Mouse (Mus musculus): ENCODE data around the gene Polr2c.
"Not testable (repeated sequence)": the region's sequence is repeated elsewhere in the genome, so short reads cannot be mapped to it uniquely, and the experiment has no call there.

The Polr2c gene

DNA sequence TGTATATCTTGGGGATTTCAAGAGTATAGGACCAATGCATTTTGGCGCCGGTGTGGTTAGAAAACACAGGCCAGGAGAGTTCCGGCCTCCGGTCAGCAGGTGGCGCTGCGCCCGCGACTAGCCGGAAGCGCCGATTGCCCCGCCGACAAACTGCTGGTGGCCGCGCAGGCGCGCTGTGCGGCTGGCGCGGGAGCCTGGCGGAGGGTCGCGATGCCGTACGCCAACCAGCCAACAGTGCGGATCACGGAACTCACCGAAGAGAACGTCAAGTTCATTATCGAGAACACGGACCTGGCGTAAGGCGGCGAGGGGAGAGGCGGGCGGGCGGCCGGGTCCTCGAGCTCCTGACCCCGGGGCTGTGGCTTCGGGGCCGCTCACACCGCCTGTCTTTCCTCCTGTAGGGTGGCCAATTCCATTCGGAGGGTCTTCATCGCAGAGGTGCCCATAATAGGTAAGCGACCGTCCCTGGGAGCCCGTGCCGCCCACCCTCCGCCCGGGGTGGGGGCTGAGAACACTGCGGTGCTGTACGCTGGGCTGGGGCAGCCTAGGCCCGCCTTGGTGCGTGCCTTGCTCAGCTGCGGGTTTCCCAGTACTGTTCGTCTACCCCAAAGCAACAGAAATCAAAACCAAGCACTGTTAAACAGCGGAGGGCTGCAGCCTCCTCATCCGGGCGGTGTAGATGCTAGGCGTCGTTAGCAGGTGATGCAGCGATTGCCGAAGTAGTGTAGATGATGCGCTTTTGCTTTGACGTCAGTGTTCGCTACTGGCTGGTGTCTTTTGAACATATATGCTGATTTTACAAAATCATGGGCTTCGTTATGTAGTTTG, at the start of gene Polr2c:
Gene Polr2c (plus strand): TSS at position 105 of the 828 bp plus-strand sequence.
- DNase-seq (ENCODE audit: extremely low spot score, low read depth, low spot score) = no peak

DNA sequence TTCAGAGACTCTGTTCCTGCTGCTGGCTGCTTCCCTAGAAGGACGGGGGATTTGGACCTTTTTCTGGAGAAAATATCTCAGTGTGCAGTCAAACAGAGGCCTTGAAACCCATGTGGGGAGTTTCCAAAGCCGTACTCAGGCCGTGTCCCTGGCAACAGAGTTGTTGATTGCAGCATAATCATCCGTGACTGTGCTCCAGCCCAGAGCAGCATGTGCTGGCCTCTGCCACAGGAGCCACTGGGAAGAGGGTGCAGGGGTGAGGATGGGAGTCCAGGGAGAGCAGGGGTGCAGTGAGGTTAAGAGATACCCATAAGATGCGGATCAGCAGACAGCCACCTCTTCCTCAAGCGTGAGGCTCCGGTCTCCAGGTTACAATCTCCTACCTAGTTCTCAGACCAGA, 49.7 kb upstream of the Polr2c start:
- no peak for DNase-seq (ENCODE audit: extremely low spot score, low read depth, low spot score)

DNA sequence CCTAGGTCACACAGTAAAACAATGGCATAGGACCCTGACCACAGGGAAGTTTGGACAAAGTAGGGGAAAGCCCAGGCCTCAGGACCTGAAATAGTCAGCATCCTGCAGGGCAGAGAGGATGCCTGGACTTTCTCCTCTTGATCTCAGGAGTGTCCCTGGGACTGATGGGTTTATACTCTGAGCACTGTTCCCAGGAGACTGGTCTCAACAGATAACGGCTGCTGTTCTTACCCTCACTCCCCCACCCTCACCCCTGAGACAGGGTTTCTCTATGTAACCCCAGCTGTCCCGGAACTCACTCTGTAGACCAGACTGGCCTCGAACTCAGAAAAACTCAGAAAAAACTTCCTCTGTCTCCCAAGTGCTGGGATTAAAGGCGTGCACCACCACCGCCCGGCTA, 48.9 kb upstream of the Polr2c start:
- DNase-seq (ENCODE audit: extremely low spot score, low read depth, low spot score) = no peak

DNA sequence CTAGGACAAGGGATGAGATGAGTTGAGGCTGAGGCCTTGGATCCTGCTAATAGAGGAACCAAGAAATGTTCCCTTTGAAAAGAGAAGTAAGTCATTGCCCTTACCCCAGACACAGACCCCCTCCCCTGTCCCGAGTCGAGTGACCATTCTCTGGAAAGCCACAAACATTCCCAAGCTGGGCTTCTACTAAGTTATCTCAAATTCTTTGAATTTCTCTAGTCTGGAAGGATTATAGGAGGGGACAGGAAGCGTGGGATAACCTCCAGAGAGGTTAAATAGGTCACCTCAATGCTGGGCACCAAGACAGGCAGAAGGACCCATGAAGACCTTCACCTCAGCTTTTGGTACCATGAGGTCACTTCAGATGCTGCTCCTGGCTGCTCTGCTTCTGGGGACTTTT, 47.1 kb upstream of the Polr2c start, which contains the start of gene Ccl17:
Gene Ccl17 (plus strand): TSS at position 301 of the 400 bp plus-strand sequence.
- DNase-seq (ENCODE audit: extremely low spot score, low read depth, low spot score) = no peak

DNA sequence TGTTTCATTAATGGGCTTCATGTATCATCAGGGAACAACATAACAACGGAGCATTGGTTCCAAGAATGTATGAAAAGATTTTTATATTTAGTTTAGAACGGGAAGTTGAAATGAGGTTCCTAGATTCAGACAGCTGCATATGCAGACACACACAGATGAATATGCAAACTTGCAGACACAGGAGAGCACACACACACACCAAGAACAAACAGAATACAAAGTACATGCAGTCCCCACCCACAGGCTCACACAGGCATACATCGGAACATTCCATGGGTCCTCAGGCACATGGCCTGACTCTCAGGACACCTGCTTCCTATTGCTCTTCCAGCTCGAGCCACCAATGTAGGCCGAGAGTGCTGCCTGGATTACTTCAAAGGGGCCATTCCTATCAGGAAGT, 46.4 kb upstream of the Polr2c start:
- DNase-seq (ENCODE audit: extremely low spot score, low read depth, low spot score) = no peak

DNA sequence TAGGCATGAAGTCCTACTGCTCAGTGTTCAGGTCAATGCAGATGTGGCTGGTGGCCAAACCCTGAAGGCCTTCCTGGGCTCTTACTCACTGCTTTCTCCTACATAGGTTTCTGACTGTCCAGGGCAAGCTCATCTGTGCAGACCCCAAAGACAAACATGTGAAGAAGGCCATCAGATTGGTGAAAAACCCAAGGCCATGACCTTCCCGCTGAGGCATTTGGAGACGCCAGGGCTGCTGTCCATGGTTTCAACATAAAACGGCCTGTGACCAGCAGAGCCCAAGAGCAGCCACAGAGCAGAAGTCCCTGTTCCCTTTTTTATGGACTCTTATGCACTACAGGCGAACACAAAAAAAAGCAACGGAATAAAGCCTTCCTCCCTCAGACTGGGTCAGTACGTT, 45.6 kb upstream of the Polr2c start:
- DNase-seq (ENCODE audit: extremely low spot score, low read depth, low spot score) = no peak

DNA sequence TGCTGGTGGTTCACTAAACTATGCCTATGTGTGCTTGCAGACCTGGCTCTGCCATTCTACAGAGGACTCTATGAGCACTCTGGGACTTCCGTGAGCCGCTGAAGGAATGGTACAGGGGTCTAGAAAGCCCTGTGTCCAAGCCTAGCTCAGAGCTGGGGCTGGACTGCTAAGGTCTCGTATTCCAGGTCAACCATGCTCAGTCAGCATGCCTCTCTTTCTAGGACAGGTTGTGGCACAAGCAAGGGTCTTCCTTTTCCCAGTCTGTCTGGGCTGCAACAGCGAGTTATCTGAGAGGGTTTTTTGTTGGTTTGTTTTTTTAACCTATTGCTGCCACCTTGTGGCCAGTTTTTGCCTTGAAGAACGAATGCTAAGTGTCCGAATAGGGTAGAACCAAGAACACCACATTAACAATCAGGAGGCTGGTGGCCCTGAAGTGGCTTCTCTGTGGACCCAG, 44.6 kb upstream of the Polr2c start:
- DNase-seq (ENCODE audit: extremely low spot score, low read depth, low spot score) = peak; percentile 95

DNA sequence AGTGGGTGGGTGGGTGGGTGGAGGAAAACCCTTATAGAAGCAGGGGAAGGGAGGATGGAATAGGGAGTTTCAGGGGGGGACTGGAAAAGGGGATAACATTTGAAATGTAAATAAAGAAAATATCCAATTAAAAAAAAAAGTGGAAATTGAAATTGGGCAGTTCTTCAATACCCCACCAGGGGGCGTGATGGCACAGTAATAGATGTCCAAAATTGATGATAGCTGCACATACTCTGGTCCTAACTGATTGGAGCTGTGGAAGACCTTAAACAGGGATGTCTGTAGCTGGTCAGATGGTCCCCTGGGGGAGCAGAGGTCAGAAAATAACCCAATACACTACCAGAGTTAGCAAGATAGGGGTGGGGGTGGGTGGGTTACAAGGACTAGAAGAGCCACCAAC, 42.7 kb upstream of the Polr2c start:
- DNase-seq (ENCODE audit: extremely low spot score, low read depth, low spot score) = no peak

DNA sequence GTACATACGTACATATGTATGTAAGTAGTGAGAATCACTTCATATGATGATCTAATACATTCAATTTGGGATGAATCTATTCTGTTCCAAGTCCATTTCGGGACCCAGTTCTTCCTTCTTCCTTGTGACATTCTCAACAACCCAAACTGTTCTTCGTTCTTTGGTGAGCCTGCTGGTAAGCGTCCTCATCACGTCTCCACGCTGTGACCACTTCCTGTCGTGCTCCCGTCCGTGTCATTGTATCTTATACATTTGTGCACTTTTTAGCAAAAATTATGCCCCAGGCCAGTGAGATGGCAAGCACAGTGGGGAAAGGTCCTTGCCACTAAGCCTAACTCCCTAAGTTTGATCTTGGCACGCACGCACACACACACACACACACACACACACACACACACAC, 39.3 kb upstream of the Polr2c start:
- no peak for DNase-seq (ENCODE audit: extremely low spot score, low read depth, low spot score)

DNA sequence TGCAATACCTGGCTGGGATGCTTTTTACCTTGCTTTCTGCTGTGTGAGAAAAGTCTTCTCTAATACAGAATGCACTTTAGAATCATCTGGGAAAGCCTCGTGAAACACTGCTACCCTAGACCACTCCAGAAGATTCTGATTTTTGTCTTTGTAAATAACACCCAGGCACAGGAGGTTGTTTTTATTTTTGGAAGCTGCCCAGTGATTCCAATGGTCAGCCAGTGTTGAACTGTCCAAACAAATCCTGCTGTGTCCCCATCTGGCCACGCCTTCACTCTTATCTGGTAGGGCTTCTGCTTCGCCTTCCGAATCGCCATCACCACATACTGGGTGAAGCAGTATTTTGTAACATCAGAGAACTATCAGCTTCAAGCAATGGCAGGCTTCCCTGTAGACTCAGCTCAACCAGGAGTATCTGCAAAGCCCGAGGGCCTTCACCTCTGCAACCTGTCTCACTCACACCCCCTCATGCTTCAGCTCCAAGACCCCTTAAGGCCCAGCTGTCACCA, 37.5 kb upstream of the Polr2c start:
- DNase-seq (ENCODE audit: extremely low spot score, low read depth, low spot score) = no peak

DNA sequence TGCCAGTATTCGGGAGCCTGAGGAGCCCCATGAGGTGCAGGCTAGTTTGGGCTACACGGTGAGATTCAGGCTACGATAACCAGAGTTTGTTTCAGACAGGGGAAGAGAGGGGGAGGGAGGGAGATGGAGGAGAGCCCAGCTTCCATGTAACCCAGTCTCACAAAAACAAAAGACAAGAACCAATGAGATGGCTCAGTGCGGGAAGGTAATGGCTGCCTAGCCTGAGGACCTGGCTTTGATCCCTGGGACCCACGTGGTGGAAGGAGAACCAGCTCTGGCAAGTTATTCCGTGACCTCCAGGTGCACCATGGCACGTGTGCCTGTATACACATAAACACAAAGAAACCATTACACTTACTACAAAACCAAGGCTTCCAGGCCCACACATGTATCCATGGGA, 36.7 kb upstream of the Polr2c start:
- DNase-seq (ENCODE audit: extremely low spot score, low read depth, low spot score) = no peak

DNA sequence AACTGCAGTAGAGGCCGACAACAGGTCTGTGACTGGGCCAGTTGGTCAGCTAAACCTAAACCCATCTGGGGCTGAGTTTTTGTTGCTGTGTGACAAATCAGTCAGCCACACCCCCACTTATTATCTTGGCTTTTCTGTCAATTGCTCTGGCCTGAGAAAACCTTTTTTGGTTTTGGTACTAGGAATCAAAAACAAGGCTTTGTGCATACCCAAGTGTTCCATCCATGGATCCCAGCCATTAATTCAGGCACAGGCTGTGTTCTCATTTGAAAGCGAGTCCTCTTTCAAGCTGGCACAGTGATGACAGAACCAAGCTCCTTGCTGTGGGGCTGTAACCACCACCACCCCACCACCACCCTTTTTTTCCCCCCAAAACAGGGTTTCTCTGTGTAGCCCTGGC, 35.9 kb upstream of the Polr2c start:
- no peak for DNase-seq (ENCODE audit: extremely low spot score, low read depth, low spot score)

DNA sequence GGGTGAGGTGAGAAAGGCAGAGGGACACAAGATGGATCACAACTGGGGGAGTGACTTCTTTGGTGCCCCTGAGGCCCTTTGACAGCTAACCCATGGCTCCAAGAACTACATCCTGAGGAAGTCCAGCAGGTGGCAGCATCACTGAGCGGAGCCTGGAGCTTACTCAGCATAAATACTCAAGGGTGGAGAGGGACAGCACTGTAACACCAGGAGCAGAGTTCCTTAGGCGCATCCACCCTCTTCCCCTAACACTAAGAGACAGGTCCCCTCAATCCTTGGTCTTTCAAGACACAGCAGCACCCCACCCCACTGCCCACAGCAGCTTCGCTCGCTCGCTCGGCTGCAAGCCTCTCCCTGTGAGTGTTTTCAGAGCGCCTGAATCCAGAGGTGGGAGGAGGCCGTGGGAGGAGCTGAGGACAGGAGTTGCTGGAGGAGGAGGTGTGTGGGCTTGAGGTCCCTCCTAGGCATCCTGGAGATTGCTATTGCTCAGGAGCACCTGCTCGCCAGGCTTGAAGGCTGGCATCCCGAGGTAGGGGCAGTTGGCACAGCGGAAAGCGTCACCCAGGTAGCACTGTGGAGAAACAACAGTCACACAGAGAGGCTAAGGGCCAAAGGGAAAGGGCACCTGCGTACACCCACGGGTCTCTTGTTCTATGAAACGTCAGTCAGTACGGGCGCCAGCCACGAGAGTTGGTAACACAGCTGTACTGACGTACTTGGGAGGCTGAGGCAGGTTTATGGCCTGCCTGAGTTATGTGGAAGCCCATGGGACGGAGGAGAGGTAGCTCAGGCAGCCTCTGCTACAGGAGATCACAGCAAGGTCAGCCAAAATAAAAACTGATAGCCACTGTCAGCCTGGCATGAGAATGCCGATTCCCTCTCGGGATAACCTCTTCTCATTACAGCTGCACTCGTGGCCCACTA, 34.4 kb upstream of the Polr2c start:
- DNase-seq (ENCODE audit: extremely low spot score, low read depth, low spot score) = no peak

DNA sequence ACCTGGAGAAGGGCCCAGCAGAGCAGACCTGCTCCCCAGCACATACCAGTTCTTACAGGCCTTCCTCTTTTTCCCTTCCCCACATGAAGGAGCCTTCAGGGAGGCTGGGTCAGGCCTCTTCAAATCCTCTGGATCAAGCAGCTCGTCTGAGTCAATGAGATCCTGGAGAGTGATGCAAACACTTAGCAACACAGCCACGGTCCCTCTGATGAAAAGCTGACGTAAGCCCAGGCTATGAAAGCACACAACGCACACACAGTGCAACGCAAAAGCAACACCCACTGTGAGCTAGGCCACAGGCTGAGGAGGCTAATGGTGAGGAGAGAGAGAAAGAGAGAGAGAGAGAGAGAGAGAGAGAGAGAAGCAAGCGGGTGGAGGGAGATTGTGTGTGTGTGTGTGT, 32.1 kb upstream of the Polr2c start:
- no peak for DNase-seq (ENCODE audit: extremely low spot score, low read depth, low spot score)

DNA sequence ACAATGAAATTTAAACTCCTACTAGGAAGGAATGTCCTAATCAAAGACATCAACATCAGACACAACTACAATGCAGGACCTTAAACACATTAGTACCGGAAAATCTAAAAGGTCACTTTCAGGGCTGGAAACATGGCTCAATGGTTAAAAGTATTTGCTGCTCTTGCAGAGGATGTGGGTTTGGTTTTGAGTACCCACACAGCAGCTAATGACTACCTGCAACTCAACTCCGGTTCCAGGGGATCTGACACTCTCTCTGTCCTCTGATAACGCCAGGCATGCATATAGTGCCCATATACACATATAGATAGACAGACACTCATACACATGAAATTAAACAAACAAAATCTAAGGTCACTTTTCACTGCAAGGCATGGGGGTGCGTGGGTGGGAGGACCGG, 31.0 kb upstream of the Polr2c start:
- no peak for DNase-seq (ENCODE audit: extremely low spot score, low read depth, low spot score)

DNA sequence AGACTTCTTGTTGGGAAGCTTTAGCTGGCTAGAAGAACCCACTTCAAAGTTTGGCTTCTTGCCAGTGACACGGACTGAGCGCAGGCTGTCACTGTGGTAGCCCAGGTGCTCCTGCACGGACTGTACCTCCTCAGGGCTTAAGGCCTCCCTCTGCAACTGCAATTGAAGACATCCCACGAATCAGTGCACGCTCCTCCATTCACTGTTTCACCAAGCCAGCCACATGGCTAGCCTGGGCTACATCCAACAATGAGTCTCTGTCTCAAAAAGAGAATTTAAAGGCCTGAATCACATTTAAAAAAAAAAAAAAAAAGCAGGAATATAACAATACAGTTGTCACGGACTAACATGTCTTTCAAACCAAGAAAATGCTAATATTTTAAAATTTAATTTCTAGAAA, 29.0 kb upstream of the Polr2c start:
- no peak for DNase-seq (ENCODE audit: extremely low spot score, low read depth, low spot score)

DNA sequence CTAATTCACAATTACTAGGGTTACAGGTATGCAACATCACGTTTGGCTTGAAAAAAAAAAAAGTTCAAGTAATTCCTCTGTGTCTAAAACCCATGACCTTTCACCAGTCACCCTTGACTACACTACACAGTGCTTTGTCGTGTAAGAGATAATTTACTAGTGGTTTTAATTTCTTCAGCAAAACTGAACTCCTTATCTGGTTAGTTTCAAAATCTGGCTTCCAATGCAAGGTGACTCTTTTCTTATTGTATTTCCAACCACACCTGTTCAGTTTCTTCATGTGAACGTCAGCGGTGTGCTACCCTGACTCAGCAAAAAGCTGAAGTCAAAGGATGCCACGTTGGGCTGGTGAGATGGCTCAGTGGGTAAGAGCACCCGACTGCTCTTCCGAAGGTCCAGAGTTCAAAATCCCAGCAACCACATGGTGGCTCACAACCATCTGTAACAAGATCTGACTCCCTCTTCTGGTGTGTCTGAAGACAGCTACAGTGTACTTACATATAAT, 23.3 kb upstream of the Polr2c start:
- DNase-seq (ENCODE audit: extremely low spot score, low read depth, low spot score) = not testable (repeated sequence)

DNA sequence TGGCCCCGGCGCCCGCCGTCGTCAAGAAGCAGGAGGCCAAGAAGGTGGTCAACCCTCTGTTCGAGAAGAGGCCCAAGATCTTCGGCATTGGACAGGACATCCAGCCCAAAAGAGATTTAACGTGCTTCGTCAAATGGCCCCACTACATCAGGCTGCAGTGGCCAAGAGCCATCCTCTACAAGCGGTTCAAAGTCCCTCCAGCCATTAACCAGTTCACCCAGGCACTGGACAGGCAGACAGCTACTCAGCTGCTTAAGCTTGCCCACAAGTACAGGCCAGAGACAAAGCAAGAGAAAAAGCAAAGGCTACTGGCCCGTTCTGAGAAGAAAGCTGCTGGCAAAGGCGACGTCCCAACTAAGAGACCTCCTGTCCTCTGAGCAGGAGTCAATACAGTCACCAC, 21.5 kb upstream of the Polr2c start:
- DNase-seq (ENCODE audit: extremely low spot score, low read depth, low spot score) = not testable (repeated sequence)

DNA sequence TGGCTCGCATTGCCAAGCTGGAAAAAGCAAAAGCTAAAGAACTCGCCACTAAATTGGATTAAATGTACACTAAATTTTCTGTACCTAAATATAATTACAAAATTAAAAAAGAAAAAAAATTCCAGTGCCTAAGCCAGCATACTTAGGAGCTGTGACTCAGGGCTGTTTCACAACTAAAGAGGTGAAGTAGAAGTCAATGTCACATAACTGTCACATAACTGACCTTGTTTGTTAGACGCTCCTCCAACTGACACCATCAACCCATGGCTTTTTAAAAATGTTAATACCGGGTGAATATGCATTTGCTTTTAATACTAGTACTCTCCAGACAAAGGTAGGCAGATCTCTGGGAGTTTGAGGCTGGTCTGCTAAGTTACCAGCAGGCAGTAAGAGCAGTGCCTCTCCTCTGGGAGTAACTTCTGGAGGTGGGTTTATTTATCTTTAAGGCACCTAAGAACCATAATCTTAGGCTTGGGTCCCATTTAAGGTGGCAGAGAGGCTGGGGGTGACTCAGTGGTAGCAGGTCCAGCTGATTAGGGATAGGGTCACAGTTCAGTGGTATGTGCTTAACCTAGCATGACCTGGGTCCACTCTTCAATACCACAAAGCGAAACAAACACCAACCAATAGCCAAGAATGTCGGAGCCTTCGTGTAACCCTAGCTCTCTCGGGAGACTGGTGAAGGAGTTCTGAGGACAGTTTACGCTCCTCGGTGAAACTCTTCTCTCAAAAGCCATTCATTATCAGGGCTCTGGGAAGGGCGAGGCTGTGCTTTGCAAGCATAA, 20.6 kb upstream of the Polr2c start:
- DNase-seq (ENCODE audit: extremely low spot score, low read depth, low spot score) = no peak

DNA sequence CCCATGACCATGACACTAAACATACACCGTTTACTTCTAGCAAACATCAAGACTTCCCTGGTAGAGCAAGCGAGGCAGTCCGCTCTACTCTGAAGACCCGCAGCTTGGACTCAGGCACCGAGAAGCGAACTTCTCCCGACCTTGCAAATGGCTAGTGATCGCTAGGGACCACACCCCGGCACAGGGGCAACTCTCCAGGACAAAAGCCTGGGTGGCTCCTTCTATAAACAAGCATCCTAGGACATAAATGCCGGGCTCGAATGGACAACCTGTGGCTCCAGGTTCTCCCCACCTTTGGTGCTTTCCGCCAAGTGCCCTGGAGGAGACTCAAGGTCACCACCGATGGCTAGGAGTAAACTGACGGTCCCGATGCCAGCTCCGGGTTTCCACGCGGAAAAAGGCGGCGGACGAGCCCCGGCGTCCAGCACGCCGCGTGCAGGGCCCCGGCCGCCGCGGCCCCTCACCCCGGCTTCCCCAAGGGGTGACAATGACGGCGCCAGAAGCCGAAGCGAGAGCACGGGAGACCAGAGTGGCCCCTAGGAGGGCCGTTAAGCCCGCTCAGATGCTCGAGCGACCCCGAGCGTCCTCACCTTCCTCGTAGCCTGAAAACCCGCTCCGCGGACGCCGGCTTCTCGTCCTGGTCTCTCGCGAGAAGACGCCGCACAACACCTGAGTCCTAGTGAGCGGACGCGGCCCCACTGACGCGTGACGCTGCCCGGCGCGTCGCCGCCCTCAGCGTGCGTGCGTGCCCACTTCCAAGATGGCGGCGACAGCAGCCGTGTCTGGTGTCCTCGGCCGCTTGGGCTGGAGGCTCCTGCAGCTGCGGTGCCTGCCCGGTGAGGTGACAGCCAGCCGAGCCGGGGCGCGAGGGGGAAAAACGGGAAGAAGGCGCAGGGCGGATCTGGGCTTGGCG, 19.3 kb upstream of the Polr2c start, which contains the start of the genes Coq9 and Ciapin1:
Gene Coq9 (plus strand): TSS at position 660 of the 913 bp plus-strand sequence.
Gene Ciapin1 (minus strand): TSS at position 697 of the 913 bp plus-strand sequence.
- peak; percentile 88 for DNase-seq (ENCODE audit: extremely low spot score, low read depth, low spot score)
